Mouse (Mus musculus) MEL (cell line): ENCODE data around the gene Slc17a6. TPM values are rescaled to one million over a fixed set of nuclear protein-coding genes. Genes with fewer than 3 reads are reported as not detected.

ENCODE experiments used
- DNase-seq: peaks from one replicate; pipeline ENCODE4 v3.0.0; 2011; ENCODE audit warnings: low read depth, low spot score
- H3K27ac ChIP-seq: 2 replicates; pipeline ENCODE4 v1.5.1; 2012; ENCODE audit warnings: low read depth, mild to moderate bottlenecking, control low read depth, low read length, moderate library complexity; ENCODE audit not compliant: control insufficient read depth
- H3K27me3 ChIP-seq, 2 experiments: fragments of 150-350 bp in 1 of 2; sonication (generic) in 1 of 2; 2 replicates each; pipeline ENCODE4 v1.6.1; 2012; ENCODE audit warnings: low read length in 2 of 2, mild to moderate bottlenecking in 2 of 2, improper control_type of control experiment in 1 of 2, moderate library complexity in 1 of 2; ENCODE audit not compliant: insufficient read depth in 2 of 2, control insufficient read depth in 1 of 2
- H3K36me3 ChIP-seq, 2 experiments: 2 replicates each; pipeline ENCODE4 v1.6.1; 2012 to 2014; ENCODE audit warnings: low read length in 2 of 2, improper control_type of control experiment in 1 of 2, inconsistent platforms in 1 of 2, mild to moderate bottlenecking in 1 of 2; ENCODE audit not compliant: insufficient read depth in 2 of 2, control insufficient read depth in 1 of 2
- H3K4me1 ChIP-seq, 2 experiments: fragments of 150-350 bp in 1 of 2; sonication (generic) in 1 of 2; 2 replicates each; pipeline ENCODE4 v1.6.1; 2012; ENCODE audit warnings: low read length in 2 of 2, improper control_type of control experiment in 1 of 2, mild to moderate bottlenecking in 1 of 2; ENCODE audit not compliant: insufficient read depth in 2 of 2, control insufficient read depth in 1 of 2
- H3K4me3 ChIP-seq, 2 experiments: fragments of 150-350 bp in 1 of 2; sonication (generic) in 1 of 2; 2 replicates each; pipeline ENCODE4 v1.5.1; 2012; ENCODE audit warnings: low read depth in 2 of 2, low read length in 2 of 2, mild to moderate bottlenecking in 2 of 2, moderate library complexity in 2 of 2, control low read depth in 1 of 2, improper control_type of control experiment in 1 of 2; ENCODE audit not compliant: control insufficient read depth in 1 of 2, insufficient read depth in 1 of 2
- H3K79me2 ChIP-seq: 2 replicates; pipeline ENCODE4 v1.6.1; 2012; ENCODE audit warnings: mild to moderate bottlenecking, low read length, moderate library complexity; ENCODE audit not compliant: control insufficient read depth, poor library complexity, insufficient read depth
- H3K9ac ChIP-seq: 2 replicates; pipeline ENCODE4 v1.6.1; 2012; ENCODE audit warnings: low read depth, mild to moderate bottlenecking, control low read depth, low read length, moderate library complexity; ENCODE audit not compliant: control insufficient read depth, poor library complexity, severe bottlenecking
- H3K9me3 ChIP-seq: fragments of 150-350 bp; sonication (generic); replicated peaks from 2 replicates; pipeline ENCODE4 v1.6.1; 2012; ENCODE audit warnings: mild to moderate bottlenecking, low read length, improper control_type of control experiment, moderate library complexity; ENCODE audit not compliant: insufficient read depth
- BHLHE40 ChIP-seq: IDR thresholded peaks from 2 replicates; pipeline ENCODE4 v1.6.1; 2012; ENCODE audit warnings: low read depth, mild to moderate bottlenecking, inconsistent platforms, low read length, improper control_type of control experiment, borderline replicate concordance
- ELF1 ChIP-seq: IDR thresholded peaks from 2 replicates; pipeline ENCODE4 v1.6.1; 2014; ENCODE audit warnings: low read depth, mild to moderate bottlenecking, inconsistent platforms, low read length, improper control_type of control experiment, moderate library complexity
- EP300 ChIP-seq, 2 experiments: IDR thresholded peaks; 2 replicates each; pipeline ENCODE4 v1.6.1; 2011; ENCODE audit warnings: improper control_type of control experiment in 2 of 2, low read length in 2 of 2, low read depth in 1 of 2, mild to moderate bottlenecking in 1 of 2
- HCFC1 ChIP-seq: IDR thresholded peaks from 2 replicates; pipeline ENCODE4 v1.6.1; 2012; ENCODE audit warnings: low read depth, mild to moderate bottlenecking, inconsistent platforms, low read length, improper control_type of control experiment, moderate library complexity
- MAX ChIP-seq: IDR thresholded peaks from 2 replicates; pipeline ENCODE4 v1.6.1; 2011; ENCODE audit warnings: low read length, improper control_type of control experiment
- MAZ ChIP-seq: IDR thresholded peaks from 2 replicates; pipeline ENCODE4 v1.6.1; 2012; ENCODE audit warnings: low read depth, mild to moderate bottlenecking, inconsistent platforms, low read length, improper control_type of control experiment
- MEF2A ChIP-seq: IDR thresholded peaks from 2 replicates; pipeline ENCODE4 v1.6.1; 2014; ENCODE audit warnings: low read depth, mild to moderate bottlenecking, inconsistent platforms, low read length, improper control_type of control experiment; ENCODE audit not compliant: poor library complexity, insufficient replicate concordance, severe bottlenecking; ENCODE audit errors: extremely low read depth
- MXI1 ChIP-seq: IDR thresholded peaks from 2 replicates; pipeline ENCODE4 v1.6.1; 2011; ENCODE audit warnings: mild to moderate bottlenecking, low read depth, low read length, improper control_type of control experiment
- MYB ChIP-seq: IDR thresholded peaks from 2 replicates; pipeline ENCODE4 v1.6.1; 2011; ENCODE audit warnings: mild to moderate bottlenecking, low read depth, low read length, improper control_type of control experiment
- POLR2AphosphoS2 ChIP-seq: IDR thresholded peaks from 2 replicates; pipeline ENCODE4 v1.6.1; 2011; ENCODE audit warnings: low read length, improper control_type of control experiment
- POLR2AphosphoS5 ChIP-seq: IDR thresholded peaks from 2 replicates; pipeline ENCODE4 v1.6.1; 2012; ENCODE audit warnings: low read depth, borderline replicate concordance, mild to moderate bottlenecking, inconsistent platforms, low read length, moderate library complexity, mixed read lengths
- SMC3 ChIP-seq: IDR thresholded peaks from 2 replicates; pipeline ENCODE4 v1.6.1; 2011; ENCODE audit warnings: low read depth, low read length, improper control_type of control experiment
- TBP ChIP-seq: IDR thresholded peaks from 2 replicates; pipeline ENCODE4 v1.8.0; 2011; ENCODE audit warnings: low read depth, low read length, improper control_type of control experiment
- UBTF ChIP-seq: IDR thresholded peaks from 2 replicates; pipeline ENCODE4 v1.6.1; 2012; ENCODE audit warnings: low read depth, mild to moderate bottlenecking, inconsistent platforms, low read length, improper control_type of control experiment, moderate library complexity, borderline replicate concordance; ENCODE audit not compliant: insufficient read depth
- USF1 ChIP-seq: IDR thresholded peaks from 2 replicates; pipeline ENCODE4 v1.6.1; 2014; ENCODE audit warnings: low read depth, mild to moderate bottlenecking, inconsistent platforms, low read length, improper control_type of control experiment, moderate library complexity
- USF2 ChIP-seq, 2 experiments: IDR thresholded peaks; 2 replicates each; pipeline ENCODE4 v1.6.1; 2011 to 2012; ENCODE audit warnings: improper control_type of control experiment in 2 of 2, low read length in 2 of 2, borderline replicate concordance in 1 of 2, inconsistent platforms in 1 of 2, low read depth in 1 of 2, mild to moderate bottlenecking in 1 of 2; ENCODE audit not compliant: insufficient read depth in 1 of 2
- ZC3H11A ChIP-seq: IDR thresholded peaks from 2 replicates; pipeline ENCODE4 v1.6.1; 2012; ENCODE audit warnings: low read depth, mild to moderate bottlenecking, inconsistent platforms, low read length, improper control_type of control experiment
- polyA plus RNA-seq, 2 experiments: library from polyadenylated mRNA; stranded (reverse) in 1 of 2; unstranded in 1 of 2; fragments of >175 nt in 1 of 2; fragments of >200 nt in 1 of 2; gene quantifications; 2 replicates each; pipeline versions ENCODE4 v1.2.1 to v1.2.4; 2012; ENCODE audit warnings: low replicate concordance in 2 of 2, low read depth in 1 of 2; ENCODE audit not compliant: insufficient read length in 2 of 2, insufficient read depth in 1 of 2, missing spikeins in 1 of 2
- total RNA-seq: library from RNA; depleted of rRNA; stranded (reverse); fragments of 300-350 nt; gene quantifications from 2 replicates; pipeline ENCODE4 v1.2.3, GENCODE M21; 2012

The Slc17a6 gene
- total and polyA plus RNA-seq, 3 experiments, result not detected

GRCm38 (mm10) chr7:51628349-51628748, 6.5 kb downstream of the Slc17a6 start:
- H3K27ac ChIP-seq, result no peak overlapping the region
- H3K4me3 ChIP-seq, result no peak overlapping the region
- no peaks in the 10 kb centered on the region for H3K4me1 ChIP-seq
- H3K36me3 ChIP-seq, result no peaks in the 10 kb centered on the region
- TF ChIP-seq USF2 (IDR thresholded peaks at IDR 0.05; ENCODE audit: borderline replicate concordance in 1 of 2, insufficient read depth in 1 of 2, low read depth in 1 of 2, low read length in 2 of 2) (no peak), ELF1 (no peak)
- no peaks in the 10 kb centered on the region for H3K9me3 ChIP-seq
- H3K79me2 ChIP-seq, result no peaks in the 10 kb centered on the region
- no peak overlapping the region for H3K9ac ChIP-seq
- H3K27me3 ChIP-seq, result no peaks in the 10 kb centered on the region
- no peak for DNase-seq

GRCm38 (mm10) chr7:51629206-51629605, 7.4 kb downstream of the Slc17a6 start:
- no peak overlapping the region for H3K4me3 ChIP-seq
- H3K79me2 ChIP-seq, result no peaks in the 10 kb centered on the region
- no peaks in the 10 kb centered on the region for H3K27me3 ChIP-seq
- no peaks in the 10 kb centered on the region for H3K9me3 ChIP-seq
- H3K4me1 ChIP-seq, result no peaks in the 10 kb centered on the region
- TF ChIP-seq BHLHE40, result no peak
- no peak for TF ChIP-seq UBTF
- TF ChIP-seq MXI1, result no peak
- TF ChIP-seq EP300 (IDR thresholded peaks at IDR 0.05; ENCODE audit: low read depth in 1 of 2, low read length in 2 of 2), result no peak
- TF ChIP-seq MEF2A, result no peak
- no peak for TF ChIP-seq MAX
- no peak for TF ChIP-seq SMC3
- no peak for TF ChIP-seq MAZ
- no peak for TF ChIP-seq POLR2AphosphoS2
- TF ChIP-seq USF2 (IDR thresholded peaks at IDR 0.05; ENCODE audit: borderline replicate concordance in 1 of 2, insufficient read depth in 1 of 2, low read depth in 1 of 2, low read length in 2 of 2), result no peak
- no peak for TF ChIP-seq USF1
- no peak overlapping the region for H3K27ac ChIP-seq
- H3K9ac ChIP-seq, result no peak overlapping the region
- no peaks in the 10 kb centered on the region for H3K36me3 ChIP-seq
- no peak for DNase-seq

GRCm38 (mm10) chr7:51631171-51631570, 9.4 kb downstream of the Slc17a6 start:
- Histone ChIP-seq H3K27ac (no peak overlapping the region), H3K27me3 (no peaks in the 10 kb centered on the region), H3K79me2 (no peaks in the 10 kb centered on the region), H3K36me3 (no peaks in the 10 kb centered on the region), H3K4me1 (no peaks in the 10 kb centered on the region), H3K4me3 (no peak overlapping the region), H3K9ac (no peak overlapping the region), H3K9me3 (no peaks in the 10 kb centered on the region)
- TF ChIP-seq ZC3H11A (no peak), SMC3 (no peak), USF1 (no peak), HCFC1 (no peak), USF2 (IDR thresholded peaks at IDR 0.05; ENCODE audit: borderline replicate concordance in 1 of 2, insufficient read depth in 1 of 2, low read depth in 1 of 2, low read length in 2 of 2) (no peak), MXI1 (no peak), POLR2AphosphoS5 (no peak), MYB (no peak), TBP (no peak), BHLHE40 (no peak)
- no peak for DNase-seq
